Mouse (Mus musculus) bone marrow, adult 2 months (tissue): ENCODE data around the gene Ppp1r13b.

ENCODE experiments used
- CTCF ChIP-seq: fragments of 200-500 bp; IDR thresholded peaks from 2 replicates; pipeline ENCODE4 v1.5.1; 2011; ENCODE audit warnings: low read length, control low read depth; ENCODE audit not compliant: control insufficient read depth, insufficient read depth
- POLR2A ChIP-seq: fragments of 200-500 bp; IDR thresholded peaks from 2 replicates; pipeline ENCODE4 v1.6.1; 2011; ENCODE audit warnings: low read depth, mild to moderate bottlenecking, control low read depth, low read length, borderline replicate concordance; ENCODE audit not compliant: control insufficient read depth

GRCm38 (mm10) chr12:111785174-111785573 lies 122.7 kb downstream of the Ppp1r13b start:
- TF ChIP-seq CTCF (no peak), POLR2A (no peak)
